Mouse (Mus musculus): ENCODE measurements at regions not wholly inside any gene's neighbourhood (a gene's known extent, or its start where the extent isn't known, plus 50 kb on each side); places are given as distances from the start of the nearest gene placed in this dataset.

GRCm38 (mm10) chr16:55698489-55698892 lies 140.2 kb downstream of the Nfkbiz start:
- H3K27ac ChIP-seq (ENCODE audit: insufficient read depth, low read depth, low read length): peak overlapping the region; percentile 92
- no peak overlapping the region for H3K4me3 ChIP-seq (ENCODE audit: insufficient read depth, low read length)
- H3K4me1 ChIP-seq (ENCODE audit: control insufficient read depth, insufficient read depth, low read length): peaks cover 30% of the 10 kb centered on the region
- TF ChIP-seq CTCF (IDR thresholded peaks at IDR 0.05; ENCODE audit: low read depth, low read length): no peak
- no peak for TF ChIP-seq POLR2A (IDR thresholded peaks at IDR 0.05; ENCODE audit: borderline replicate concordance, low read depth, low read length)

- H3K4me1 ChIP-seq (ENCODE audit: control insufficient read depth, insufficient read depth, low read length): peaks cover 16% of the 10 kb centered on the region
- H3K4me3 ChIP-seq (ENCODE audit: insufficient read depth, low read length): no peak overlapping the region
- no peak overlapping the region for H3K27ac ChIP-seq (ENCODE audit: insufficient read depth, low read depth, low read length)
- TF ChIP-seq CTCF (IDR thresholded peaks at IDR 0.05; ENCODE audit: low read depth, low read length) (no peak), POLR2A (IDR thresholded peaks at IDR 0.05; ENCODE audit: borderline replicate concordance, low read depth, low read length) (no peak)
Observed at GRCm38 (mm10) chr16:55691069-55691468, 147.6 kb downstream of the Nfkbiz start.

- Histone ChIP-seq H3K4me1 (ENCODE audit: control insufficient read depth, insufficient read depth, low read length) (peaks cover 10% of the 10 kb centered on the region), H3K27ac (ENCODE audit: insufficient read depth, low read depth, low read length) (peak overlapping the region; percentile 74), H3K4me3 (ENCODE audit: insufficient read depth, low read length) (no peak overlapping the region)
- TF ChIP-seq POLR2A (IDR thresholded peaks at IDR 0.05; ENCODE audit: borderline replicate concordance, low read depth, low read length): no peak
- no peak for TF ChIP-seq CTCF (IDR thresholded peaks at IDR 0.05; ENCODE audit: low read depth, low read length)
Observed at GRCm38 (mm10) chr16:55663946-55664345, 174.8 kb downstream of the Nfkbiz start.

DNA sequence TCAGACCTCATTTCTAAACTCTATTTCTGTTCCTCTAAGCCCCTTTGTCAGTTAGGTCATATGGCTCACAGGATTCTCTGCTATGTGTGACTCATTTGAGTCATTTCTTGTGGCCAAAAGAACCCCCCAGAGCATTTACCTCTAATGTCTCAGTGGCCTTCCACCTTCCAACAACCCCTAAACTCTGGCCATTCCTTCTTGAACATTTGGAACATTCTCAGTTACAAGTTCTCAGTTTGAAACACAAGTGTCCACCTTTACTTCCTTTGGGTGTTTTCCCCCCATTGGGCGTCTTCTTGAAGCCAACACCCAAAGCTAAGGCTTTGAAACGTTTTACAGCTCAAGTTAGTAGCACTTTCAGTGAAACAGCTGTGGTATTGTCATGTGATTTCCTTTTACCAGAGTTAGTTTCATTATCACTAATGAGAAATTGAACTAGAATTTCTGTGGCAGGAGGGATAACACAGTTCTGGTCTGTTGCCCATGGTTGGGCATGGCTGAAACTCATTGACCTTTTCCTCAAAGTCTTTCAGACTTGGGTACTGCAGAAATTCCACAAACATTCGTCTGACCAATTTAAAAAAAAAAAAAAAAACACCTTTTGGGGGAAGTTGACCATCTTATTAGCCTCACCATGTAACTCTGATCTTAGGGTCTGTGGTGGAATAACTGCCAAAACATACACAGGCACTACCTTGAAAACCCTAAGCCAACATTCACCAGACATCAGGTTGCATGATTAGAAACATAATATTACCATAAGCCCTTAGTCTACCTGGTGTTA lies 201.8 kb downstream of the Nfkbiz start:
- Histone ChIP-seq H3K4me1 (ENCODE audit: control insufficient read depth, insufficient read depth, low read length) (peaks cover 20% of the 10 kb centered on the region), H3K27ac (ENCODE audit: insufficient read depth, low read depth, low read length) (peak overlapping the region; percentile 59)
- no peak for TF ChIP-seq POLR2A (IDR thresholded peaks at IDR 0.05; ENCODE audit: borderline replicate concordance, low read depth, low read length)
- TF ChIP-seq CTCF (IDR thresholded peaks at IDR 0.05; ENCODE audit: low read depth, low read length): no peak

GRCm38 (mm10) chr16:55636224-55636623 lies 202.5 kb downstream of the Nfkbiz start:
- H3K27ac ChIP-seq (ENCODE audit: insufficient read depth, low read depth, low read length): no peak overlapping the region
- no peak for TF ChIP-seq CTCF (IDR thresholded peaks at IDR 0.05; ENCODE audit: low read depth, low read length)
- H3K4me3 ChIP-seq (ENCODE audit: insufficient read depth, low read length): no peak overlapping the region

More for the DNA sequence above, 201.8 kb downstream of the Nfkbiz start:
- H3K4me3 ChIP-seq (ENCODE audit: insufficient read depth, low read length): no peak overlapping the region

GRCm38 (mm10) chr16:55634691-55635090 lies 204.0 kb downstream of the Nfkbiz start:
- Histone ChIP-seq H3K4me1 (ENCODE audit: control insufficient read depth, insufficient read depth, low read length) (peaks cover 27% of the 10 kb centered on the region), H3K4me3 (ENCODE audit: insufficient read depth, low read length) (no peak overlapping the region), H3K27ac (ENCODE audit: insufficient read depth, low read depth, low read length) (no peak overlapping the region)
- TF ChIP-seq CTCF (IDR thresholded peaks at IDR 0.05; ENCODE audit: low read depth, low read length) (no peak), POLR2A (IDR thresholded peaks at IDR 0.05; ENCODE audit: borderline replicate concordance, low read depth, low read length) (no peak)

More at GRCm38 (mm10) chr16:55636224-55636623, 202.5 kb downstream of the Nfkbiz start:
- H3K4me1 ChIP-seq (ENCODE audit: control insufficient read depth, insufficient read depth, low read length): peaks cover 23% of the 10 kb centered on the region

GRCm38 (mm10) chr16:55632220-55632619 lies 206.5 kb downstream of the Nfkbiz start:
- H3K4me3 ChIP-seq (ENCODE audit: insufficient read depth, low read length): no peak overlapping the region
- peaks cover 30% of the 10 kb centered on the region for H3K4me1 ChIP-seq (ENCODE audit: control insufficient read depth, insufficient read depth, low read length)
- no peak for TF ChIP-seq POLR2A (IDR thresholded peaks at IDR 0.05; ENCODE audit: borderline replicate concordance, low read depth, low read length)
- TF ChIP-seq CTCF (IDR thresholded peaks at IDR 0.05; ENCODE audit: low read depth, low read length): no peak
- no peak overlapping the region for H3K27ac ChIP-seq (ENCODE audit: insufficient read depth, low read depth, low read length)

DNA sequence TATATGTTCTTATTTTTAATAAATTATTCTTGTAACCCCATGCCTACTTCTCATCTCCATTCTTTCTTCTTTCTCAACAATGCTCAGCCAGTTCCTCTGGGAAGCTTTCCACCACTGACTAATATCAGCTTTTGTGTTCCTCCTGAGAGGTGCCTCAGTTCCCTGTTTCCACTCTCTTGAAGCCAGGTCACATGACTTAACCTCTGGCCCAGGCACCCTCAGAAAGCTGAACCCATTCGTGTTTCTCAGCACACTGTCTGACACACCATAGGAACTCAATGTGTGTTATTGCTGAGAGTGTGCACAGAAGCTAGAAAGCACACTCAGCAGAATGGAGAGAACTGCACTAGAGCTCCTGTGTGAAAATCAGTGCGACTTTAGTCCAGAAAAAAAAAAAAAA lies 207.1 kb downstream of the Nfkbiz start:
- Histone ChIP-seq H3K4me3 (ENCODE audit: insufficient read depth, low read length) (no peak overlapping the region), H3K27ac (ENCODE audit: insufficient read depth, low read depth, low read length) (no peak overlapping the region)

GRCm38 (mm10) chr16:55631048-55631447 lies 207.7 kb downstream of the Nfkbiz start:
- Histone ChIP-seq H3K27ac (ENCODE audit: insufficient read depth, low read depth, low read length) (no peak overlapping the region), H3K4me1 (ENCODE audit: control insufficient read depth, insufficient read depth, low read length) (peaks cover 21% of the 10 kb centered on the region), H3K4me3 (ENCODE audit: insufficient read depth, low read length) (no peak overlapping the region)
- no peak for TF ChIP-seq POLR2A (IDR thresholded peaks at IDR 0.05; ENCODE audit: borderline replicate concordance, low read depth, low read length)
- TF ChIP-seq CTCF (IDR thresholded peaks at IDR 0.05; ENCODE audit: low read depth, low read length): no peak

More for the DNA sequence above, 207.1 kb downstream of the Nfkbiz start:
- no peak for TF ChIP-seq CTCF (IDR thresholded peaks at IDR 0.05; ENCODE audit: low read depth, low read length)
- no peak for TF ChIP-seq POLR2A (IDR thresholded peaks at IDR 0.05; ENCODE audit: borderline replicate concordance, low read depth, low read length)
- H3K4me1 ChIP-seq (ENCODE audit: control insufficient read depth, insufficient read depth, low read length): peaks cover 27% of the 10 kb centered on the region

DNA sequence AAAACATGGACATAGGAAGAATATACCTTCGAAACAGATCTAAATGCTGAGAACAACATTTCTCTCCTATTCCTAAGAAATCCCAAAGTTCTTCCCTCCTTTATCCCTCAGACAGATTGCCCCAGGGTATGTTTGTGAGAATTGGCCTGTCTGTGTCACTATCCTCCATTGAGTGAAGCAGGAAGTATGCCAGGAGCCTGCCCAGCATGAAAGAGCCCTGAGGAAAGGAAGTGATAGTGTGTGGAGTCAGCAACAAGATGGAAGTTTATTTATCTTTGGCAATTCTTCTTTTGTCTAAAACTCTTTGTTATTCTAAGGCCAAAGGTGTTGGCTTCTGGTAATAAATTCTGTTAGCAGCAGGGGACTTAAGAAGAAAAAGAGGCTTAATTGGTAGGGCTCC lies 211.2 kb downstream of the Nfkbiz start:
- Histone ChIP-seq H3K27ac (ENCODE audit: insufficient read depth, low read depth, low read length) (no peak overlapping the region), H3K4me3 (ENCODE audit: insufficient read depth, low read length) (no peak overlapping the region), H3K4me1 (ENCODE audit: control insufficient read depth, insufficient read depth, low read length) (peaks cover 39% of the 10 kb centered on the region)
- TF ChIP-seq POLR2A (IDR thresholded peaks at IDR 0.05; ENCODE audit: borderline replicate concordance, low read depth, low read length) (no peak), CTCF (IDR thresholded peaks at IDR 0.05; ENCODE audit: low read depth, low read length) (no peak)

Measured in bone marrow macrophage, adult 2 months (primary cell).